ENCODE assay signal across 22 mouse cellular contexts in genomic region chr16:36621108-36621507, GRCm38 (mm10). TPM values are rescaled to one million over a fixed set of nuclear protein-coding genes. Genes with fewer than 3 reads are reported as not detected.
"Had no signal": no experiment of that assay in that cellular context is flagged by ENCODE, and none has a peak within 500 bp of the region (broad histone marks: within the 10 kb centered on the region; RNA-seq: fewer than 3 reads in every experiment).

No protein-coding gene starts in this region.

- H3K27ac ChIP-seq: kidney, postnatal 0 days; left cerebral cortex, adult 2 months; limb, embryonic 12.5 days; limb, embryonic 15.5 days; liver, embryonic 14.5 days; macrophage; neural tube, embryonic 12.5 days; neural tube, embryonic 15.5 days had no signal

- H3K27me3 ChIP-seq: limb, embryonic 12.5 days; limb, embryonic 15.5 days; neural tube, embryonic 12.5 days; neural tube, embryonic 15.5 days had no signal

- H3K4me3 ChIP-seq: left cerebral cortex, adult 2 months; limb, embryonic 12.5 days; limb, embryonic 15.5 days; neural tube, embryonic 12.5 days; neural tube, embryonic 15.5 days had no signal

- H3K9me3 ChIP-seq: limb, embryonic 12.5 days; limb, embryonic 15.5 days; neural tube, embryonic 12.5 days; neural tube, embryonic 15.5 days had no signal

- H3K9ac ChIP-seq: limb, embryonic 12.5 days; limb, embryonic 15.5 days; liver, embryonic 14.5 days; liver, postnatal 0 days; lung, embryonic 14.5 days; neural tube, embryonic 12.5 days; neural tube, embryonic 15.5 days had no signal

- H3K4me2 ChIP-seq: limb, embryonic 12.5 days; limb, embryonic 15.5 days; liver, embryonic 11.5 days; lung, embryonic 14.5 days; midbrain, embryonic 11.5 days; neural tube, embryonic 12.5 days; neural tube, embryonic 15.5 days had no signal

- H3K4me1 ChIP-seq: limb, embryonic 12.5 days; limb, embryonic 15.5 days; neural tube, embryonic 12.5 days; neural tube, embryonic 15.5 days had no signal

- H3K36me3 ChIP-seq: limb, embryonic 12.5 days; limb, embryonic 15.5 days; neural tube, embryonic 12.5 days; neural tube, embryonic 15.5 days had no signal

- DNase-seq: kidney, adult 2 months; kidney, postnatal 25 days; layer of hippocampus, postnatal 36 days; liver, postnatal 0 days; lung, embryonic 14.5 days; midbrain, embryonic 14.5 days; right cerebral cortex, adult 18-20 months; right cerebral cortex, postnatal 25 days; thymus, postnatal 25 days had no signal

- ATAC-seq: intestine, postnatal 0 days; liver, postnatal 0 days; lung, postnatal 0 days had no signal

RNA-seq across cellular contexts. Expression of gene Cd86, which starts 44.8 kb away (rescaled TPM):
- total RNA-seq: megakaryocyte-erythroid progenitor cell, adult 5-6 weeks had no signal

RNA-seq across cellular contexts. Expression of gene Casr, which starts 59.2 kb away (rescaled TPM):
- total RNA-seq: megakaryocyte-erythroid progenitor cell, adult 5-6 weeks had no signal
- polyA plus RNA-seq: liver, embryonic 14.5 days; lung, embryonic 14.5 days; macrophage; neural tube, embryonic 12.5 days had no signal
